ENCODE assay signal across 8 mouse cellular contexts in genomic region chr6:148126851-148127250, GRCm38 (mm10).
DNase-seq lines count a peak whose midpoint lies in the region; TF ChIP-seq lines count a peak whose summit lies in the region.
"Not testable (repeated sequence)": the region's sequence is repeated elsewhere in the genome, so short reads cannot be mapped to it uniquely, and the experiment has no call there.

No protein-coding gene starts in this region.

- peak overlapping the region; percentile 28; the same call in 1 of the 2 replicates for H3K27ac ChIP-seq in layer of hippocampus, adult 2 months

- not testable (repeated sequence) for TF ChIP-seq CTCF in layer of hippocampus, adult 2 months (conservative IDR thresholded peaks at IDR 0.05)

- H3K4me2 ChIP-seq in myocyte (ENCODE audit: low read depth), result peak overlapping the region; percentile 6

- DNase-seq in 3134 (ENCODE audit: extremely low read depth, insufficient read length, low spot score) (peak; percentile 21), MN1 (ENCODE audit: low spot score) (peak; percentile 19)
- DNase-seq in adrenal gland, adult 2 months, result peak; percentile 42
- peak; percentile 12 to 63 for DNase-seq in frontal cortex, adult 2 months (ENCODE audit: extremely low spot score in 1 of 2, low spot score in 1 of 2)
- peak; percentile 21 to 32 for DNase-seq in layer of hippocampus, adult 2 months (ENCODE audit: low spot score in 2 of 2)
- DNase-seq in left cerebral cortex, adult 18-20 months (ENCODE audit: low spot score in 2 of 2), result peak; percentile 16 to 28
- peak; percentile 11 to 18 for DNase-seq in right cerebral cortex, postnatal 36 days (ENCODE audit: low spot score in 2 of 2)

- peak overlapping the region; percentile 15; the same call in 1 of the 2 replicates for H3K4me3 ChIP-seq in layer of hippocampus, adult 2 months
- not testable (repeated sequence) for H3K4me3 ChIP-seq in myocyte

- not testable (repeated sequence) for H3K36me3 ChIP-seq in myocyte (ENCODE audit: control insufficient read depth, insufficient read depth)

- not testable (repeated sequence) for H3ac ChIP-seq in myocyte (ENCODE audit: control insufficient read depth, insufficient read length)

- TF ChIP-seq POLR2A in myocyte (IDR thresholded peaks at IDR 0.05; ENCODE audit: insufficient read length, low read depth), result not testable (repeated sequence)

- not testable (repeated sequence) for H3K27me3 ChIP-seq in myocyte (ENCODE audit: control insufficient read depth, insufficient read depth, insufficient read length)

- H3K79me2 ChIP-seq in myocyte (ENCODE audit: control insufficient read depth, insufficient read depth), result not testable (repeated sequence)
